Mouse (Mus musculus): ENCODE measurements around the gene Gpbar1. TPM values are rescaled to one million over a fixed set of nuclear protein-coding genes. Genes with fewer than 3 reads are reported as not detected.

The Gpbar1 gene
- polyA plus RNA-seq (2014; fragmentation: Nextera tagmentation; extraction: Ambion mirVana), result not detected in 2 replicates

DNA sequence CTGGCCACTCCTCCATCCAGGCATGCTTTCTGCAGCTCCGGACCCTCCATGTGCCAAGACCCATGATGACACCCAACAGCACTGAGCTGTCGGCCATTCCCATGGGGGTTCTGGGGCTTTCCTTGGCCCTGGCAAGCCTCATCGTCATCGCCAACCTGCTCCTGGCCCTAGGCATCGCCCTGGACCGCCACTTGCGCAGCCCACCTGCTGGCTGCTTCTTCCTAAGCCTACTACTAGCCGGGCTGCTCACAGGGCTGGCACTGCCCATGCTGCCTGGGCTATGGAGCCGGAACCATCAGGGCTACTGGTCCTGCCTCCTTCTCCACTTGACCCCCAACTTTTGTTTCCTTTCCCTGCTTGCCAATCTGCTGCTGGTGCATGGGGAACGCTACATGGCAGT lies at the start of gene Gpbar1:
Gene Gpbar1, plus strand, starts transcription at position 13 of the 400 bp plus-strand sequence.
- no peak for DNase-seq (ENCODE audit: low spot score)
- Histone ChIP-seq H3K36me3 (ENCODE audit: control insufficient read depth, insufficient read depth, low read length) (peaks cover 2% of the 10 kb centered on the region), H3K4me1 (replicated peaks; ENCODE audit: control insufficient read depth, insufficient read depth, low read length) (no peaks in the 10 kb centered on the region), H3K9me3 (ENCODE audit: control insufficient read depth, low read length) (no peaks in the 10 kb centered on the region), H3K27ac (ENCODE audit: low read depth, low read length) (no peak within 1 kb of the TSS), H3K27me3 (ENCODE audit: control insufficient read depth, insufficient read depth, low read length) (no peaks in the 10 kb centered on the region), H3K4me3 (ENCODE audit: low read depth, low read length) (no peak within 1 kb of the TSS), H3K4me2 (ENCODE audit: low read depth, low read length, severe bottlenecking) (no peak within 1 kb of the TSS), H3K9ac (ENCODE audit: low read length) (no peak within 1 kb of the TSS; the same call in 1 of the 2 replicates)
- no peak for ATAC-seq (replicated peaks; ENCODE audit: low FRiP score)
- 91% methylated on average over 10 of the region's 10 CpGs for WGBS

DNA sequence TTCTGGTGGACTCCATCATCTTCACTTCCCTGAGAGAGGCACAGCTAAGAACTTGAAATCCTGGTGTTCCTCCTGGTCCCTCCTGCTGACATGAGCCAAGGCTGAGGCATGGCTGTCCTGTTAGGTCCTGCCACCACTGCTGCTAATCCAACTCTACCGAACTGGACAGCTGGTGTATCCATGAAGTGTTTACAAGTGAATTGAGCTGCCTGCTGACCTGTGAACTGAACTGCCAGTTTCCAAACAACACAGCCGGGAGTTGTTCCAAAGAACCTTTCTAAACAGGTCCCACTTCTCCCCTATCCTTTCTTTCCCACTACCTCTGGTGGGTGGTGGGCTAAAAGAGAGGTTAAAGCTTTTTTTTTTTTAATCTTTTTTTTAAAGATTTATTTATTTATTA lies 48.4 kb upstream of the Gpbar1 start:
- 69% methylated on average over 2 of the region's 2 CpGs for WGBS
- no peak for DNase-seq (ENCODE audit: low spot score)
- H3K36me3 ChIP-seq (ENCODE audit: control insufficient read depth, insufficient read depth, low read length), result no peaks in the 10 kb centered on the region

DNA sequence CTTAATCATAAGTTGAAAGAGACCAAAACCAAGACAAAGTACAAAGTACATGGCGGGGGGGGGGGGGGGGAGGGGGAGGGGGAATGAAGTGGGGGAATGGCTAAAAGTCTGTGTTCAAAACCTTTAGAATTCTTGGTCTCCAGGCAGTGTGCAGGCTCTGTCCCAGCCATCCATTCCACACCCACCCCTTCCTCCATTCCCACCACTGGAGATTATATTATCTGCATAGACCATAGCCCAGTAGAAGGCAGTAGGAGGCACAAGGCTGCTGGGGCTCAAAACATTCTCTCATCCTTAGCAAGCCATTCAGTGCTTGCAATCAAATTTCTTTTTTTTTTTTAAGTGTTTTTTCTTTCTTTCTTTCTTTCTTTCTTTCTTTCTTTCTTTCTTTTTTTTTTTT lies 47.4 kb upstream of the Gpbar1 start:
- WGBS, result no CpG with 5 or more reads among the region's 1 CpGs
- no peak for DNase-seq (ENCODE audit: low spot score)
- Histone ChIP-seq H3K36me3 (ENCODE audit: control insufficient read depth, insufficient read depth, low read length) (no peaks in the 10 kb centered on the region), H3K4me2 (ENCODE audit: low read depth, low read length, severe bottlenecking) (no peak overlapping the region), H3K9me3 (ENCODE audit: control insufficient read depth, low read length) (no peaks in the 10 kb centered on the region), H3K27ac (ENCODE audit: low read depth, low read length) (no peak overlapping the region), H3K9ac (ENCODE audit: low read length) (no peak overlapping the region), H3K4me1 (replicated peaks; ENCODE audit: control insufficient read depth, insufficient read depth, low read length) (no peaks in the 10 kb centered on the region), H3K27me3 (ENCODE audit: control insufficient read depth, insufficient read depth, low read length) (no peaks in the 10 kb centered on the region), H3K4me3 (ENCODE audit: low read depth, low read length) (no peak overlapping the region)
- no peak for ATAC-seq (replicated peaks; ENCODE audit: low FRiP score)

More for the DNA sequence above, 48.4 kb upstream of the Gpbar1 start:
- Histone ChIP-seq H3K4me2 (ENCODE audit: low read depth, low read length, severe bottlenecking) (no peak overlapping the region), H3K9ac (ENCODE audit: low read length) (no peak overlapping the region), H3K4me1 (replicated peaks; ENCODE audit: control insufficient read depth, insufficient read depth, low read length) (no peaks in the 10 kb centered on the region), H3K9me3 (ENCODE audit: control insufficient read depth, low read length) (no peaks in the 10 kb centered on the region), H3K27me3 (ENCODE audit: control insufficient read depth, insufficient read depth, low read length) (no peaks in the 10 kb centered on the region), H3K27ac (ENCODE audit: low read depth, low read length) (no peak overlapping the region), H3K4me3 (ENCODE audit: low read depth, low read length) (no peak overlapping the region)
- no peak for ATAC-seq (replicated peaks; ENCODE audit: low FRiP score)

DNA sequence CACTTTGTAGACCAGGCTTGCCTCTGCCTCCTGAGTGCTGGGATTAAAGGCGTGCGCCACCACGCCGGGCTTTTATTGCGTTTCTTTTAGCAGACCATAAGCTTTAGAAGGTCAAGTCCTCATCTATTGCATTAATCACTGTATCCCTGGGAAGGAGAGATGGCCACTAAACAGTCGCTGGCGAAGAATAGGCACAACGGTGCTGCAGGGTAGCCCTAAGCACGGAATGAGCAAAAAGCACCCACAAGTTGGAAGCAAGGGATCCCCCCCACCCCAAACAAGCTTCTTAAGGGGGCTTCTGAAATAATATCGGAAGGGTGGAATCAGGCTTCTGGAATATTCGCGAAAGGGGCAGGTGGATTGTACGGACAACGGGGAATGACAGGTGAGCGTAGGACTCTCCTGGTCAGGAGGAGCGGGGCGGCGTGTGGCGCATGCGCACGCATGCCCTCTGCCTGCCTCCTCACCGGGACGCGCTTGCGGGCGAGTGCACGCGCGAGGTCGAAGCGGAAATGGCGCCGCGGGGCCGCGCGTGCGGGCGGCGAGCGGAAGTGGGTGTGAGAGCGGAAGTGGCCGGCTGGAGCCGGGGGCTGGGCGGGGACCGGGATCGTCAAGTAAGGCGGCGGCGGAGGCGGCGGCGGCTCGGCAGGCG lies 42.3 kb upstream of the Gpbar1 start, which contains the start of gene Arpc2:
Gene Arpc2, plus strand, starts transcription at position 147 of the 652 bp plus-strand sequence.
- Histone ChIP-seq H3K9me3 (ENCODE audit: control insufficient read depth, low read length) (no peaks in the 10 kb centered on the region), H3K4me3 (ENCODE audit: low read depth, low read length) (peak within 1 kb of the TSS; percentile 85), H3K27ac (ENCODE audit: low read depth, low read length) (peak within 1 kb of the TSS; percentile 79), H3K9ac (ENCODE audit: low read length) (peak within 1 kb of the TSS; percentile 82), H3K4me1 (replicated peaks; ENCODE audit: control insufficient read depth, insufficient read depth, low read length) (0 out of 2 replicates have a peak, but pooled peaks cover 7% of the 10 kb centered on the region), H3K27me3 (ENCODE audit: control insufficient read depth, insufficient read depth, low read length) (no peaks in the 10 kb centered on the region), H3K36me3 (ENCODE audit: control insufficient read depth, insufficient read depth, low read length) (no peaks in the 10 kb centered on the region), H3K4me2 (ENCODE audit: low read depth, low read length, severe bottlenecking) (peak within 1 kb of the TSS; percentile 75)
- peak; percentile 93 for ATAC-seq (replicated peaks; ENCODE audit: low FRiP score)
- under 1% methylated on average over 55 of the region's 55 CpGs for WGBS
- peak; percentile 98 for DNase-seq (ENCODE audit: low spot score)

DNA sequence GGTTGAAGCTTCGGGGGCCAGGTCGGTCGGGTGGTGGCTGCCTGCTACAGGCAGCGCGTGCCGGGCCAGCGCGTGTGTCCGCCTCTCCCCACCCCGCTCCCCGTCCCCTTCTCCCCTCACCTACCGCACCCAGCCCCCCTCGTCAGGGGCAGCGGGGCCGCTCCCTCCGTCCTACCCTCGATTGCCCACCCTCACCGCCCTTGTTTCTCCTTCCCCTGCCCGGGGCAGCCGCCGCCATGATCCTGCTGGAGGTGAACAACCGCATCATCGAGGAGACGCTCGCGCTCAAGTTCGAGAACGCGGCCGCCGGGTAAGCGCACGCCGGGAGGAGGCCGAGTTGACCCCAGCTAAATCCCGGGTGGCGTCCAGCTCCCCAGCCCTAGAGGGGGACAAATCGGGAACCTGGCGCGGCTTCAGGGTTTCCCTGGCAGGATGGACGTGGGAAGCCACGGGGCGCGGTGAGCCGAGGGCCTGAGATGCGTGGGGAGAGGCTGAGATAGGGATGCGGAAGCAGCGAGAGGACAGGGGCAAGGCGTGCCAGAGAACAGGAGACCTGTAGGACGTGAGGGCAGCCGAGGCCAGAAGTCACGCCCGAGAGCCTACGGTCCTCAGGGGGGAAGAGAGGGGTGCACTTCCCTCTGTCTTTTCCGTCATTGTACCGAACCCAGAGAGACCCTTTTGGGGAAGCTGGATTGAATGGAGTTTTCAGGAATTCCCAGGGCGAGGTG lies 41.6 kb upstream of the Gpbar1 start:
- no peak for DNase-seq (ENCODE audit: low spot score)
- Histone ChIP-seq H3K36me3 (ENCODE audit: control insufficient read depth, insufficient read depth, low read length) (no peaks in the 10 kb centered on the region), H3K4me1 (replicated peaks; ENCODE audit: control insufficient read depth, insufficient read depth, low read length) (0 out of 2 replicates have a peak, but pooled peaks cover 7% of the 10 kb centered on the region), H3K27me3 (ENCODE audit: control insufficient read depth, insufficient read depth, low read length) (no peaks in the 10 kb centered on the region), H3K4me2 (ENCODE audit: low read depth, low read length, severe bottlenecking) (peak overlapping the region; percentile 67), H3K27ac (ENCODE audit: low read depth, low read length) (peak overlapping the region; percentile 79), H3K4me3 (ENCODE audit: low read depth, low read length) (peak overlapping the region; percentile 85), H3K9ac (ENCODE audit: low read length) (peak overlapping the region; percentile 82), H3K9me3 (ENCODE audit: control insufficient read depth, low read length) (no peaks in the 10 kb centered on the region)
- under 1% methylated on average over 48 of the region's 57 CpGs for WGBS
- ATAC-seq (replicated peaks; ENCODE audit: low FRiP score), result peak; percentile 87

DNA sequence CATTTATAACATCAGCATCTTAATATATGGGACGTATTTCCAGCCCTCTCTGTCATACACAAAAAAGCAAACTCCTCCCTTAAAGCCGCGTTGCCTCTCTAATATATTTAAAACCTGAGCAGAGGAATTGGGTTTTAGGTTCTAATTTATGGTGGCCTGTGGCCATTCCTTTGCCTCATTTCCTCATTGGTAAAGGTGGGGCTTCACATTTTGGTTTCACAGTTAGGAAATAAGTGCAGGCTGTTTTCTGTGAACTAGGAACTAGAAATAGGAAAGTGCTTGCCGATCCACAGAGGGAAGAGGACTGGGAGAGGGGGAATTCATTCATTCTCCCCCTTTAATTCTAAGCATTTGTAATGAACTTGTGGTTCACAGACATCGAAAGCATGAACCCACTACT lies 40.7 kb upstream of the Gpbar1 start:
- no peaks in the 10 kb centered on the region for H3K27me3 ChIP-seq (ENCODE audit: control insufficient read depth, insufficient read depth, low read length)
- peak overlapping the region; percentile 85 for H3K4me3 ChIP-seq (ENCODE audit: low read depth, low read length)
- DNase-seq (ENCODE audit: low spot score) (no peak), ATAC-seq (replicated peaks; ENCODE audit: low FRiP score) (no peak)
- no peaks in the 10 kb centered on the region for H3K36me3 ChIP-seq (ENCODE audit: control insufficient read depth, insufficient read depth, low read length)
- H3K4me1 ChIP-seq (replicated peaks; ENCODE audit: control insufficient read depth, insufficient read depth, low read length), result 0 out of 2 replicates have a peak, but pooled peaks cover 7% of the 10 kb centered on the region
- no peaks in the 10 kb centered on the region for H3K9me3 ChIP-seq (ENCODE audit: control insufficient read depth, low read length)
- peak overlapping the region; percentile 67 for H3K4me2 ChIP-seq (ENCODE audit: low read depth, low read length, severe bottlenecking)
- no peak overlapping the region for H3K27ac ChIP-seq (ENCODE audit: low read depth, low read length)
- WGBS, result 44% methylated on average over 5 of the region's 5 CpGs
- H3K9ac ChIP-seq (ENCODE audit: low read length), result peak overlapping the region; percentile 82

DNA sequence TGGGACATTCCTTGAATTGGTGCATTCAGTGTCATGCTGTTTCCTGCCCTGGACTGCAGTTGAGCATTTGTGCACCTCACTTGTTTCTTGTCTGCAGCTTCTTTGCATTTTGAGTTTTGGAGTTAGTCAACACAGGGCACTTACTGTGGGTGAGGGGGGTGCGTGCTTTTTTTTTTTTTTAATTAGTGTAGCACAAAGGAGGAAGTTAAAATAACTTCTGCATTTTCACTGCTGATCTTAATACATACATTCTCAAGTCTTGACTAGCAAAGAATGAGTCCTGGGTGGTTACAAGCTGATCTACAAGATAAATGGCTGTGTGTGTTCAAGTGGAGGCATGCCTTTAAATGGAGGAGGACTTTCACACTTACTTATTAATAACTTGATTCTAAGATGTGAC lies 40.2 kb upstream of the Gpbar1 start:
- WGBS, result 83% methylated on average over 1 of the region's 1 CpGs
- DNase-seq (ENCODE audit: low spot score), result no peak

DNA sequence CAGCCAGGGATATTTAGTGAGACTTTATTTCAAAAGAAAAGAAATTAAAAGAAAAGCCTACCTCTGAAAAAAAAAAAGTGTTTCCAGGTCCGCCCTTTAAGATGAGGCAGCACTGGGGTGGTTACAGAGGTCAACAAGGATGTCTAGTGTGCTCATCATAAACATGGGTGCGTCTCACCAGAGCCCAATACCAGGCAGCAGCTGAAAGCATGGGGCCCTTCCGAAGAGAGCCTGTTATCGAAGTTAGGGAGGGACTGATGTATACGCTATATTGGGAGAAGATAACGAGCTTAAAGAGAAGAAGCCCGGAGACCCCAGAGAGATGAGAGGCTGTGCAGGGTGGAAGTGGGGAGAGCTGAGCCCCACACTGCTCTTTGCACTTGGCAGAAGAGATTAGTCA lies 39.2 kb upstream of the Gpbar1 start:
- H3K27ac ChIP-seq (ENCODE audit: low read depth, low read length), result no peak overlapping the region; the same call in 1 of the 2 replicates
- no peak for ATAC-seq (replicated peaks; ENCODE audit: low FRiP score)
- 71% methylated on average over 7 of the region's 7 CpGs for WGBS
- H3K36me3 ChIP-seq (ENCODE audit: control insufficient read depth, insufficient read depth, low read length), result no peaks in the 10 kb centered on the region
- H3K9me3 ChIP-seq (ENCODE audit: control insufficient read depth, low read length), result no peaks in the 10 kb centered on the region
- 0 out of 2 replicates have a peak, but pooled peaks cover 7% of the 10 kb centered on the region for H3K4me1 ChIP-seq (replicated peaks; ENCODE audit: control insufficient read depth, insufficient read depth, low read length)
- no peak overlapping the region for H3K4me2 ChIP-seq (ENCODE audit: low read depth, low read length, severe bottlenecking)
- H3K27me3 ChIP-seq (ENCODE audit: control insufficient read depth, insufficient read depth, low read length), result no peaks in the 10 kb centered on the region
- DNase-seq (ENCODE audit: low spot score), result no peak
- no peak overlapping the region for H3K4me3 ChIP-seq (ENCODE audit: low read depth, low read length)
- no peak overlapping the region for H3K9ac ChIP-seq (ENCODE audit: low read length)

More for the DNA sequence above, 40.2 kb upstream of the Gpbar1 start:
- Histone ChIP-seq H3K36me3 (ENCODE audit: control insufficient read depth, insufficient read depth, low read length) (no peaks in the 10 kb centered on the region), H3K4me3 (ENCODE audit: low read depth, low read length) (peak overlapping the region; percentile 85; the same call in 1 of the 2 replicates), H3K9ac (ENCODE audit: low read length) (no peak overlapping the region; the same call in 1 of the 2 replicates), H3K27ac (ENCODE audit: low read depth, low read length) (no peak overlapping the region), H3K4me2 (ENCODE audit: low read depth, low read length, severe bottlenecking) (peak overlapping the region; percentile 67; the same call in 1 of the 2 replicates), H3K4me1 (replicated peaks; ENCODE audit: control insufficient read depth, insufficient read depth, low read length) (0 out of 2 replicates have a peak, but pooled peaks cover 7% of the 10 kb centered on the region), H3K27me3 (ENCODE audit: control insufficient read depth, insufficient read depth, low read length) (no peaks in the 10 kb centered on the region), H3K9me3 (ENCODE audit: control insufficient read depth, low read length) (no peaks in the 10 kb centered on the region)
- no peak for ATAC-seq (replicated peaks; ENCODE audit: low FRiP score)

All from forebrain, embryonic 11.5 days (tissue).